Mouse (Mus musculus) megakaryocyte, adult 5-6 weeks (primary cell): Measurements from ENCODE around the gene Ephx4. TPM values are rescaled to one million over a fixed set of nuclear protein-coding genes. Genes with fewer than 3 reads are reported as not detected.
"Not testable (repeated sequence)": the region's sequence is repeated elsewhere in the genome, so short reads cannot be mapped to it uniquely, and the experiment has no call there.

Experiments
- ATAC-seq: 2 replicates; pipeline ENCODE4 v1.8.0; 2016; ENCODE audit warnings: mild to moderate bottlenecking, inconsistent platforms; ENCODE audit not compliant: poor library complexity, severe bottlenecking
- total RNA-seq, 2 experiments: library from RNA; stranded (forward) in 1 of 2; stranded (reverse) in 1 of 2; fragments of 153-499, 151-499 nt in 1 of 2; fragments of 221-1000, 200-1000 nt in 1 of 2; gene quantifications; 2 replicates each; pipeline versions ENCODE4 v1.2.3 to v1.2.4; 2015 to 2017

The Ephx4 gene
- not detected in 2 replicates for total RNA-seq (2015)
- total RNA-seq (2017): not detected in 2 replicates

- no peak for ATAC-seq
Measured at GRCm38 (mm10) chr5:107402436-107402835, at the start of gene Ephx4. Gene Ephx4 (plus strand): TSS chr5:107402736.

GRCm38 (mm10) chr5:107353981-107354380 lies 48.6 kb upstream of the Ephx4 start:
- ATAC-seq: no peak

GRCm38 (mm10) chr5:107355801-107356200 lies 46.7 kb upstream of the Ephx4 start:
- no peak for ATAC-seq

GRCm38 (mm10) chr5:107357723-107358122 lies 44.8 kb upstream of the Ephx4 start:
- ATAC-seq: no peak

- ATAC-seq: peak; percentile 100
Measured at GRCm38 (mm10) chr5:107359395-107360053, 43.0 kb upstream of the Ephx4 start.

- no peak for ATAC-seq
Measured at GRCm38 (mm10) chr5:107360054-107360730, 42.3 kb upstream of the Ephx4 start.

- no peak for ATAC-seq
Measured at GRCm38 (mm10) chr5:107370040-107370439, 32.5 kb upstream of the Ephx4 start.

- no peak for ATAC-seq
Measured at GRCm38 (mm10) chr5:107371335-107371734, 31.2 kb upstream of the Ephx4 start.

GRCm38 (mm10) chr5:107373256-107373655 lies 29.3 kb upstream of the Ephx4 start:
- ATAC-seq: peak; percentile 33; the same call in 1 of the 2 replicates

GRCm38 (mm10) chr5:107386448-107386847 lies 16.1 kb upstream of the Ephx4 start:
- ATAC-seq: not testable (repeated sequence)

GRCm38 (mm10) chr5:107387788-107388187 lies 14.7 kb upstream of the Ephx4 start:
- no peak for ATAC-seq

GRCm38 (mm10) chr5:107389373-107389772 lies 13.2 kb upstream of the Ephx4 start:
- ATAC-seq: no peak

GRCm38 (mm10) chr5:107394437-107394836 lies 8.1 kb upstream of the Ephx4 start:
- ATAC-seq: no peak

GRCm38 (mm10) chr5:107403011-107403946 lies 743 bp downstream of the Ephx4 start:
- no peak for ATAC-seq

GRCm38 (mm10) chr5:107403947-107404684 lies 1.6 kb downstream of the Ephx4 start:
- no peak for ATAC-seq

- no peak for ATAC-seq
Measured at GRCm38 (mm10) chr5:107405361-107405760, 2.8 kb downstream of the Ephx4 start.

- ATAC-seq: no peak
Measured at GRCm38 (mm10) chr5:107410305-107410704, 7.8 kb downstream of the Ephx4 start.

GRCm38 (mm10) chr5:107411326-107411725 lies 8.8 kb downstream of the Ephx4 start:
- no peak for ATAC-seq

GRCm38 (mm10) chr5:107412285-107412684 lies 9.7 kb downstream of the Ephx4 start:
- ATAC-seq: no peak

GRCm38 (mm10) chr5:107415098-107415497 lies 12.6 kb downstream of the Ephx4 start:
- ATAC-seq: no peak

- no peak for ATAC-seq
Measured at GRCm38 (mm10) chr5:107421676-107422075, 19.1 kb downstream of the Ephx4 start.
